Mouse (Mus musculus) ES-Bruce4 (cell line): Measurements from ENCODE around the gene Arhgap23. TPM values are rescaled to one million over a fixed set of nuclear protein-coding genes. Genes with fewer than 3 reads are reported as not detected.

Experiments
- H3K27ac ChIP-seq: 2 replicates; pipeline ENCODE4 v1.5.1; 2012; ENCODE audit warnings: low read length, inconsistent platforms; ENCODE audit not compliant: insufficient read depth
- H3K27me3 ChIP-seq: 2 replicates; pipeline ENCODE4 v1.6.1; 2012; ENCODE audit warnings: mild to moderate bottlenecking, low read length, inconsistent platforms; ENCODE audit not compliant: control insufficient read depth, poor library complexity, insufficient read depth, severe bottlenecking
- H3K36me3 ChIP-seq: 2 replicates; pipeline ENCODE4 v1.6.1; 2012; ENCODE audit warnings: inconsistent platforms, mild to moderate bottlenecking, low read length, moderate library complexity; ENCODE audit not compliant: control insufficient read depth, poor library complexity, insufficient read depth, severe bottlenecking
- H3K4me1 ChIP-seq: one replicate; pipeline ENCODE4 v1.8.1; 2011; ENCODE audit warnings: low read length; ENCODE audit not compliant: control insufficient read depth, insufficient read depth
- H3K4me3 ChIP-seq: 2 replicates; pipeline ENCODE4 v1.5.1; 2011; ENCODE audit warnings: low read depth, mild to moderate bottlenecking, low read length
- H3K9ac ChIP-seq: 2 replicates; pipeline ENCODE4 v1.6.1; 2012; ENCODE audit warnings: low read depth, mild to moderate bottlenecking, inconsistent platforms; ENCODE audit not compliant: poor library complexity, severe bottlenecking
- H3K9me3 ChIP-seq: replicated peaks from 2 replicates; pipeline ENCODE4 v1.6.1; 2012; ENCODE audit warnings: mild to moderate bottlenecking, low read length, inconsistent platforms; ENCODE audit not compliant: control insufficient read depth, poor library complexity, insufficient read depth, severe bottlenecking
- CTCF ChIP-seq: IDR thresholded peaks from one replicate; pipeline ENCODE4 v1.8.1; 2011; ENCODE audit warnings: low read depth, low read length
- EP300 ChIP-seq: IDR thresholded peaks from 2 replicates; pipeline ENCODE4 v1.6.1; 2011; ENCODE audit warnings: low read depth, low read length; ENCODE audit not compliant: insufficient read depth
- POLR2A ChIP-seq: IDR thresholded peaks from one replicate; pipeline ENCODE4 v1.8.1; 2011; ENCODE audit warnings: low read length; ENCODE audit not compliant: insufficient read depth
- polyA plus RNA-seq: library from polyadenylated mRNA; stranded (reverse); fragments of >200 nt; gene quantifications from 2 replicates; pipeline ENCODE4 v1.2.4, GENCODE M21; 2011; ENCODE audit warnings: low read depth; ENCODE audit not compliant: missing spikeins, insufficient read depth, insufficient read length

The Arhgap23 gene
- polyA plus RNA-seq, 1 experiment: 30.3 TPM

- H3K36me3 ChIP-seq: peaks cover 25% of the 10 kb centered on the region
- no peak overlapping the region for H3K9ac ChIP-seq
- H3K27me3 ChIP-seq: no peaks in the 10 kb centered on the region
- H3K27ac ChIP-seq: peak overlapping the region; percentile 40
- TF ChIP-seq POLR2A: no peak
- TF ChIP-seq CTCF: peak; percentile 91
- TF ChIP-seq EP300: 0 out of 2 replicates have a peak, but pooled peaks have one; percentile 25
- H3K9me3 ChIP-seq: no peaks in the 10 kb centered on the region
- H3K4me1 ChIP-seq: peaks cover 5% of the 10 kb centered on the region
- no peak overlapping the region for H3K4me3 ChIP-seq
Observed at GRCm38 (mm10) chr11:97468639-97469287, 53.4 kb downstream of the Arhgap23 start.

DNA sequence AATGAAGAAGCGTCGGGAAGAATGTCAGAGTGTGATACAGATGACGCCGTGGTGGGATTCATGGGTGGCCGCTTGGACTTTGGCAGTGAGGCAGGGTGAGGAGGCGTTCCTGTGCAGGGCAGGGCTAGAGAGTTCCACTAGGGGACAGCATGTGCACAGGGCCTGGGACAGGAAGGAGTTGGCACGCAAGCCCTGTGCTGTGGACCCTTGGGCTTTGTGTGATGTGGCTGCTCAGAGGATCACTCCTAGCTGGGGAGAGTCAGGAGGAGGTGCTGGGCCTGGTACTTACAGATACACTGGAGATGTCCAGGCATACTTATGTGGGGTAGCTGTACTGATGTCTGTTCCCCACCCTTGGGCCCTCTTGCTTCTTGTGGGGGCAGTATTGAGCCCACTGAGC lies 54.5 kb downstream of the Arhgap23 start:
- peaks cover 5% of the 10 kb centered on the region for H3K4me1 ChIP-seq
- no peak overlapping the region for H3K4me3 ChIP-seq
- no peak overlapping the region for H3K9ac ChIP-seq
- TF ChIP-seq POLR2A (no peak), CTCF (no peak), EP300 (no peak)
- H3K36me3 ChIP-seq: peaks cover 24% of the 10 kb centered on the region
- no peaks in the 10 kb centered on the region for H3K9me3 ChIP-seq
- H3K27ac ChIP-seq: no peak overlapping the region
- no peaks in the 10 kb centered on the region for H3K27me3 ChIP-seq

GRCm38 (mm10) chr11:97471276-97471675 lies 55.9 kb downstream of the Arhgap23 start:
- peaks cover 23% of the 10 kb centered on the region for H3K36me3 ChIP-seq
- no peak overlapping the region for H3K9ac ChIP-seq
- peaks cover 5% of the 10 kb centered on the region for H3K4me1 ChIP-seq
- peak overlapping the region; percentile 43 for H3K27ac ChIP-seq
- H3K4me3 ChIP-seq: no peak overlapping the region
- H3K27me3 ChIP-seq: no peaks in the 10 kb centered on the region
- TF ChIP-seq POLR2A (no peak), EP300 (peak; percentile 77), CTCF (no peak)
- H3K9me3 ChIP-seq: no peaks in the 10 kb centered on the region

DNA sequence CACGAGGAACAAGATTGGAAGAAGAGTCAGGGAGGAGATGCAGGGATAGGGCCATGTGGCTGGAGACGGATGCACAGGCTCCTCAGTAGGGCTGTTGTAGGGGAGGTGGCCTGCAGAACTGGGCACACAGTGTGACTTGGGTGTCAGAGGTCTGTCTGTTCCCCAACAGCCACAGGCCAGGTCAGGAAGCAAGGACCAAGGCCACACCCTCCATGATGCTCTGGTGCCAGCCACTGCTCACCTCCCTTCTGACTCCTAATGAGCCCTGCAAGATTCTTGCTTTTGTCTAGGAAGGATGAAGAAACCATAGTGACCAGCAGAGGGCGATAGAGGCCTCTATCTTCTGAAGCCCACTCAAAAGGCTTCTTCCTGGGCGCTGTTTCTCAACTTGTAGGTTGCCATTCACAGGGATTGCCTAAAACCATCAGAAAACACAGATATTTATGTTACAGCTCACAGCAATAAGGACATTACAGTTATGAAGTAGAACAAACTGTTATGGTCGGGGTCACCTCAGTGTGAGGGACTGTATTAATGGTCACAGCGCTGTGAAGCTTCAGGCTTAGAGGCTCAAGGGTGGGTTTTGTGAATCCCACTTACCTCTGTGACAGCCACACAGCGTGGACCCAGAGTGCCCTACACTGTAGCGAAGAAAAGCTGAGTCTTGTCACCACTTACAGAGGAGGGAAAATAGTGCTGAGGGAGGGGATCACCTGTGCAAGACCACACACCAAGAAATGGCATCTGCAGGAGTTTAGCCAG lies 61.2 kb downstream of the Arhgap23 start:
- no peak for TF ChIP-seq EP300
- TF ChIP-seq CTCF: peak; percentile 18
- H3K4me3 ChIP-seq: no peak overlapping the region
- no peak overlapping the region for H3K27ac ChIP-seq
- no peaks in the 10 kb centered on the region for H3K9me3 ChIP-seq
- H3K9ac ChIP-seq: no peak overlapping the region
- no peaks in the 10 kb centered on the region for H3K27me3 ChIP-seq
- H3K4me1 ChIP-seq: no peaks in the 10 kb centered on the region
- H3K36me3 ChIP-seq: peaks cover 28% of the 10 kb centered on the region

DNA sequence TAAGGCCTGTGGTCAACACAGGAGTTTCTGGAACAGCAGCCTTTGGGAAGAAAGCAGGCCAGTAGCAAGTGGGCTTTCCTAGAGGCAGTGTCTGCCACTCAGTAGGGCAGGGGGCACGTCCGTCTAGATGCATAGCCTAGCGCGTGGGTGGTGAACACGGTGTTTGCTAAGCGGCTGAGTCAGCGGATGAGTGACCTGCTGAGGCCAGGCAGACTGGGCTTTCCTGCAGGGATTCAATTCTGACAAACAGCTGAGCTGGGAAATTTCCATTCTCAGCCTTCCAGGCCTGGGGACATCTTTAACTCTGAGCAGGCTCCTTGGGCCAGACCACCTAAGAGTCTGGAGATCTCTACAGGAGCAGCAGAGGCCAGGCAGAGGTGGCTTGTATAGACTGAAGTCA lies 62.1 kb downstream of the Arhgap23 start:
- H3K9ac ChIP-seq: no peak overlapping the region
- H3K27ac ChIP-seq: no peak overlapping the region
- H3K36me3 ChIP-seq: peaks cover 35% of the 10 kb centered on the region
- no peak overlapping the region for H3K4me3 ChIP-seq
- no peaks in the 10 kb centered on the region for H3K9me3 ChIP-seq
- H3K27me3 ChIP-seq: no peaks in the 10 kb centered on the region
- H3K4me1 ChIP-seq: no peaks in the 10 kb centered on the region
- TF ChIP-seq POLR2A (no peak), CTCF (no peak), EP300 (no peak)

- TF ChIP-seq CTCF: no peak
- TF ChIP-seq EP300: no peak
- no peak for TF ChIP-seq POLR2A
- no peaks in the 10 kb centered on the region for H3K4me1 ChIP-seq
- H3K27me3 ChIP-seq: no peaks in the 10 kb centered on the region
- H3K36me3 ChIP-seq: peaks cover 39% of the 10 kb centered on the region
- H3K27ac ChIP-seq: no peak overlapping the region
- H3K9ac ChIP-seq: no peak overlapping the region
- H3K9me3 ChIP-seq: no peaks in the 10 kb centered on the region
- no peak overlapping the region for H3K4me3 ChIP-seq
Observed at GRCm38 (mm10) chr11:97478345-97478744, 63.0 kb downstream of the Arhgap23 start.
